Mouse (Mus musculus) mouse trophoblast stem cell (cell line): ENCODE data around the gene Zfp341.

Experiments
- in situ Hi-C, 2 experiments: fragments of 300-500 bp; cut with MseI, MboI; formaldehyde crosslinking; loops; 2 replicates in 1 of 2; 3 replicates in 1 of 2; pipeline ENCODE4 v1.15.1; 2025

Gene Zfp341

DNA sequence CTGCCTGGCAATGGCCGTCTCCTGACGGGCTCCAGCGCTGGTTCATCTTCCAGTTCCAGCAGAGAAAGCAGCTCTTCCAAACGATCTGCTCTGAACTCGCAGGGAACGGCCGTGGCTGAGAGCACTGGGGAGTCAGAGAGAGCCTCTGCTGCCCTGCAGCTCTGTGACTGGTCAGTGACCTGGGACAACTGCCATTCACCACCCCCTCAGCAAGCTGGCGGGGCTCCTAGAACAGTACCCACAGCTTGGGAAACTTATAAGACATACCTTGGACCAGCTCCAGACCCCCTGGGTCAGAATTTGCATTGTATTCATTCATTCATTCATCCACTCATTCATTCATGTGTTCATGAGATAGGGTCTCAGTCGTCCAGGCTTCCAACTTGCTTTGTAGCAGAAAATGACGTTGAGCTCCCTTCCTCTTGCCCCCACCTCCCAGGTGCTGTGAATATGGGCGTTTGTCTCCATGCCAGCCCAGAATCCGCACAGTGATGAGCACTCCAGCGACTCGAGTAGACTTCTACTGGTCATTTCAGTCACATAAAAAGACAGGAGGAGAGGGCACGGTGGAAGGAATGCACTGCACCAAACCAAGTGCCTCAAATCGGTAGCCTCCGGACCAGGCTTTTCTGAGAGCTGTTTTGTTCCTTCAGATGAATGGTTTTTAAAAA is 28.0 kb upstream of the Zfp341 start:
- in situ Hi-C loops = loop anchor here in 1 of 2 experiments (10.0 kb wide), 1 partner anchor 170 kb away; no protein-coding TSS in a partner anchor

GRCm38 (mm10) chr2:154586405-154586804 is 26.7 kb upstream of the Zfp341 start:
- in situ Hi-C loops = loop anchor here in 1 of 2 experiments (10.0 kb wide), 1 partner anchor 172 kb away; no protein-coding TSS in a partner anchor

- in situ Hi-C loops = loop anchor here in 1 of 2 experiments (10.0 kb wide), 1 partner anchor 174 kb away; no protein-coding TSS in a partner anchor
Measured at GRCm38 (mm10) chr2:154589051-154589450, 24.0 kb upstream of the Zfp341 start.

GRCm38 (mm10) chr2:154591239-154591638 is 21.9 kb upstream of the Zfp341 start:
- in situ Hi-C loops = no loop called here

- in situ Hi-C loops = no loop called here
Measured at GRCm38 (mm10) chr2:154593025-154593424, 20.1 kb upstream of the Zfp341 start.

DNA sequence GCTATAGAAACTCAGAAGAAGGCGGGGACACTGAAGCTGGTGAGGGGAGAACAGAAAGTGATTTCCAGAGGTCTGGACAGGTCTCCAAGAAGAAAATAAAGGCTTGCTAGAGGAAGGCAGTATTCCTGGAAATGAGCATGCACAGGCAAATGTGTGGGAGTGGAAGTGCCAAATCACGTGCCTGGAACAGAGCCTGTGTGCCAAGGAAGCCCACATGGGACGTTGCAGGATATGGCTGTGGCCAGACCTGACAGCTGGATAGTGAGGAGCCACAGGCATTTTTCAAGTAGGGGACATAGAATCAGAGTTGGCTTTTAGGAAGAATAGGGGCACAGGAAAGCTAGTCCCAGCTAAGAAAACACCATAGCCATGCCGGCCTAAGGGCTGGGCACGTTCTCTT is 17.3 kb upstream of the Zfp341 start:
- in situ Hi-C loops = no loop called here

- in situ Hi-C loops = no loop called here
Measured at GRCm38 (mm10) chr2:154597399-154597798, 15.7 kb upstream of the Zfp341 start.

DNA sequence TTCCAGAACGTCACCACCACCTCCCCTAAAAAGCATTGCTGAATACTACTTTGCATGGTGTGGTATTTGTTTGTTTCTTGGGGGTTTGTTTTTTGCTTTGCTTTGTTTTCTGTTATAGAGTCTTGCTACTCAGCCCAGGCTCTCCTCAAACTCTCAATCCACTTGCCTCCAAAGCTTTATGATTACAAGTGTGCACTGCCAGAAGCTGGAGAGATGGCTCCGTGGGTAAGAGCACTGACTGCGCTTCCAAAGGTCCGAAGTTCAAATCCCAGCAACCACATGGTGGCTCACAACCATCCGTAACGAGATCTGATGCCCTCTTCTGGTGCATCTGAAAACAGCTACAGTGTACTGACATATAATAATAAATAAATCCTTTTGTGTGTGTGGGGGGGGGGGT is 12.5 kb upstream of the Zfp341 start:
- in situ Hi-C loops = no loop called here

- in situ Hi-C loops = no loop called here
Measured at GRCm38 (mm10) chr2:154601324-154601723, 11.8 kb upstream of the Zfp341 start.

GRCm38 (mm10) chr2:154603007-154603637 is 10.0 kb upstream of the Zfp341 start:
- in situ Hi-C loops = no loop called here

- in situ Hi-C loops = no loop called here
Measured at GRCm38 (mm10) chr2:154603638-154604153, 9.4 kb upstream of the Zfp341 start, which contains the start of gene Pxmp4. Gene Pxmp4 (minus strand): TSS chr2:154603708.

DNA sequence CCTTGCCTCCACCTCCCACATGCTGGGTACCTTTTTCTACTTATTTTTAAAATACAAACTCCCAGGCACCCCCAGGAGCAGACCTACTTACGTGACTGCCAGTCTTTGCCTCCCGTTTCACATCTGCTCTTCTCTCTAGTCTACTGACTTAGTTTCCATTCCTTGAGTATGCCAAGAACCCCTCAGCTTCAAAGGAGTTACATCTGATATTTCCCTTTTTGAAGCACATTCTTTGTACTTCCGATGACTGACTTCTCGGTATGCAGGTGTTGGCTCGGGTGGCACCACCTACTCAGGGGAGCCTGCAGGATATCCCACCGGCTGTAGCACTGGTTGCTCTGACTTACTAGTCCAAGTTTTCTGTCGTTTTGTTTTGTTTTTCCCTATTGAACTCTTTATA is 8.9 kb upstream of the Zfp341 start:
- in situ Hi-C loops = no loop called here

DNA sequence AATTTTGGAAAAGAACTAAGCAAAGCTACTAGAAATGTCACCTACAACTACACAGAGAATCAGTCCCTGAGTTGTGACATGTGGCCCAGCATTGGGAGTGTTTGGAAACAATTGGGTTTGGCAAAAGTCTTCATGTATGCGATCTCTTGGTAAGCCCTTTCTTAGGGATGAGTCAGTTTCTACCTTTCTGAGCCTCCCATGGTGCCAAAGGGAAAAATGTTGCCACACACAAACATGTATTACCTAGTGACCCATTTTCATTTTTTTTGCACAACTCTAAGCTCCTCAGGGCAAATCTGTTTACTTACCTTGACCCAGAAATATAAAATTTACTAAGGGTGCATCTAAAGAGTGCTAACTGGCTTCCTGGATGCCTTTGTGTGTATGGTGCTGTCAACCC is 6.1 kb upstream of the Zfp341 start:
- in situ Hi-C loops = no loop called here

GRCm38 (mm10) chr2:154609050-154609767 is 3.9 kb upstream of the Zfp341 start:
- in situ Hi-C loops = no loop called here

- in situ Hi-C loops = no loop called here
Measured at GRCm38 (mm10) chr2:154614841-154615576, 1.9 kb downstream of the Zfp341 start.

- in situ Hi-C loops = no loop called here
Measured at GRCm38 (mm10) chr2:154615674-154616073, 2.6 kb downstream of the Zfp341 start.

DNA sequence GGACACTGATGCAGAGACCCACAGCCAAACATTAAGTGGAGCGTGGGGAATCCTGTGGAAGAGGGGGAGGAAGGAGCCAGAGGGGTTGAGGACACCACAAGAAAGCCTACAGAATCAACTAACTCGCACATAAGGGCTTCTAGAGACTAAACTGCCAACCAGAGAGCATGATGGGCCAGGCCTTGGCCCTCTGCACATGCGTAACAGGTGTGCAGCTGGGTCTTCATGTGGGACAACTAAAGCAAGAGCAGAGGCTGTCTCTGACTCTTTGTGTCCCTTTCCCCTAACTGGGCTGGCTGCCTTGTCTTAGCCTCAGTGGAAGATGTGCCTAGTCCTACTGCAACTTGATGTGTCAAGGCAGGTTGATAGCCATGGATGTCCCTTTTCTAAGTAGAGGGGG is 4.0 kb downstream of the Zfp341 start:
- in situ Hi-C loops = no loop called here

DNA sequence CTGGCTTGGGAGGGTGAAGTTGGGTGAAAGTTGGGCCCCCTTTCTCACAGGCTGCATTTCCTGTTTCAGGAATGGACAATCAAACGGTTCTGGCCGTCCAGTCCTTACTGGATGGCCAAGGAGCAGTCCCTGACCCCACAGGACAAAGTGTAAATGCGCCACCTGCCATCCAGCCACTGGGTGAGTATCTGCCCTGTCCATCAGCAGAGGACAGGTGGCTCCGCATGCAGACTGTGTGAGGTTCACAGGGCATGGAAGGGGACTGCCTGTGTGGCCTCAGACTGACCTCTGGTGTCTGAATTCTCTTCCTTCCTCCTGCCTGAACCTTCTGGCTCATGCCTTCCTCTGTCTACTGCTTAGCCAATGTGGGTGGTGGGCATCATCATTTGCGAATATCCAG is 8.6 kb downstream of the Zfp341 start:
- in situ Hi-C loops = no loop called here

DNA sequence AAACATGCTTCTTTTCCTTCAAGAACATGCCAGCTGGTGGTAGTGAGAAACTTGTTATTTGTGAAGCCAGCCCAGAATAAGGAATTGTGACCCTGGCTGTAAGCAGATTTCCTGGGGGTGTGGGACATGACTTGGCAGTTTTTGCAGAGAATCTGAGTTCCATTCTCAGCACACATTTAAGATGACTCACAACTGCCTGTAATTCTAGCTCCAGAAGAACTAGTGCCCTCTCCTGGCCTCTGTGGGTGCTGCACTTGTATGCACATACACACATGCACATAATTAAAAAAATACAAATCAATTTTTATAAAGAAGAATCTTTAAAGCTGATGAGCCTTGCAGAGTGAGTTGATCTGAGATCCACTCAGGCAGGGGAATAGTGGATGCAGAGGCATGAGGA is 11.0 kb downstream of the Zfp341 start:
- in situ Hi-C loops = no loop called here

- in situ Hi-C loops = no loop called here
Measured at GRCm38 (mm10) chr2:154630531-154630930, 17.4 kb downstream of the Zfp341 start.

- in situ Hi-C loops = no loop called here
Measured at GRCm38 (mm10) chr2:154632203-154632780, 19.2 kb downstream of the Zfp341 start.
